24 mouse cellular contexts compared by ENCODE assay signal in genomic region chr6:143179181-143179580, GRCm38 (mm10).
"Had no signal": no experiment of that assay in that cellular context is flagged by ENCODE, and none has a peak within 500 bp of the region (broad histone marks: within the 10 kb centered on the region; RNA-seq: fewer than 3 reads in every experiment).

No protein-coding gene starts in this region.

- H3K9ac ChIP-seq: heart, embryonic 13.5 days; heart, embryonic 15.5 days; hindbrain, embryonic 13.5 days; hindbrain, embryonic 15.5 days; kidney, embryonic 15.5 days; limb, embryonic 12.5 days had no signal

- H3K4me3 ChIP-seq: gastrocnemius, adult 2 months; heart, adult 2 months; heart, embryonic 13.5 days; heart, embryonic 15.5 days; hindbrain, embryonic 13.5 days; hindbrain, embryonic 15.5 days; kidney, embryonic 15.5 days; layer of hippocampus, adult 2 months; left cerebral cortex, adult 2 months; limb, embryonic 10.5 days; limb, embryonic 12.5 days had no signal

- H3K27me3 ChIP-seq: heart, embryonic 13.5 days; heart, embryonic 15.5 days; hindbrain, embryonic 13.5 days; hindbrain, embryonic 15.5 days; kidney, embryonic 15.5 days; limb, embryonic 12.5 days had no signal

- H3K36me3 ChIP-seq: heart, embryonic 15.5 days had no signal

- DNase-seq: gastrocnemius, adult 2 months; gastrocnemius, postnatal 10 days; gastrocnemius, postnatal 25 days; heart, adult 2 months; heart, postnatal 14 days; heart, postnatal 36 days; kidney, adult 11 months; kidney, adult 2 months; kidney, adult 9 months; kidney, postnatal 14 days; kidney, postnatal 36 days had no signal

- ATAC-seq: hindbrain, postnatal 0 days; intestine, embryonic 16.5 days had no signal

- H3K4me2 ChIP-seq: heart, embryonic 11.5 days; heart, embryonic 13.5 days; heart, embryonic 15.5 days; hindbrain, embryonic 13.5 days; hindbrain, embryonic 15.5 days; kidney, embryonic 15.5 days; limb, embryonic 12.5 days had no signal

- H3K27ac ChIP-seq: gastrocnemius, adult 2 months; heart, adult 2 months; heart, embryonic 13.5 days; heart, embryonic 15.5 days; hindbrain, embryonic 13.5 days; hindbrain, embryonic 15.5 days; hindbrain, postnatal 0 days; kidney, embryonic 15.5 days; kidney, postnatal 0 days; layer of hippocampus, adult 2 months; left cerebral cortex, adult 2 months; limb, embryonic 10.5 days; limb, embryonic 12.5 days had no signal

- H3K9me3 ChIP-seq: heart, embryonic 13.5 days; heart, embryonic 15.5 days; hindbrain, embryonic 13.5 days; hindbrain, embryonic 15.5 days; kidney, embryonic 15.5 days; limb, embryonic 10.5 days; limb, embryonic 12.5 days had no signal
